Mouse (Mus musculus) cerebellum, postnatal 14 days (tissue): Measurements from ENCODE around the gene Gbf1.
A peak's percentile ranks its signal among the peaks of the same experiment; 100 is the strongest.

Experiments used
- DNase-seq, 2 experiments: peaks; one replicate each; pipeline ENCODE4 v3.0.0; 2021; ENCODE audit warnings: mixed read lengths in 2 of 2

Gene Gbf1

GRCm38 (mm10) chr19:46316846-46317545 is 164.7 kb downstream of the Gbf1 start:
- DNase-seq: peak; percentile 10 to 19

GRCm38 (mm10) chr19:46317546-46317885 is 165.2 kb downstream of the Gbf1 start:
- DNase-seq: peak; percentile 18 to 30

GRCm38 (mm10) chr19:46318031-46318471 is 165.7 kb downstream of the Gbf1 start:
- DNase-seq: peak; percentile 36 to 37

GRCm38 (mm10) chr19:46318586-46319378 is 166.5 kb downstream of the Gbf1 start:
- peak; percentile 77 to 84 for DNase-seq

- peak; percentile 10 to 16 for DNase-seq
Measured at GRCm38 (mm10) chr19:46320076-46320785, 167.9 kb downstream of the Gbf1 start.

DNA sequence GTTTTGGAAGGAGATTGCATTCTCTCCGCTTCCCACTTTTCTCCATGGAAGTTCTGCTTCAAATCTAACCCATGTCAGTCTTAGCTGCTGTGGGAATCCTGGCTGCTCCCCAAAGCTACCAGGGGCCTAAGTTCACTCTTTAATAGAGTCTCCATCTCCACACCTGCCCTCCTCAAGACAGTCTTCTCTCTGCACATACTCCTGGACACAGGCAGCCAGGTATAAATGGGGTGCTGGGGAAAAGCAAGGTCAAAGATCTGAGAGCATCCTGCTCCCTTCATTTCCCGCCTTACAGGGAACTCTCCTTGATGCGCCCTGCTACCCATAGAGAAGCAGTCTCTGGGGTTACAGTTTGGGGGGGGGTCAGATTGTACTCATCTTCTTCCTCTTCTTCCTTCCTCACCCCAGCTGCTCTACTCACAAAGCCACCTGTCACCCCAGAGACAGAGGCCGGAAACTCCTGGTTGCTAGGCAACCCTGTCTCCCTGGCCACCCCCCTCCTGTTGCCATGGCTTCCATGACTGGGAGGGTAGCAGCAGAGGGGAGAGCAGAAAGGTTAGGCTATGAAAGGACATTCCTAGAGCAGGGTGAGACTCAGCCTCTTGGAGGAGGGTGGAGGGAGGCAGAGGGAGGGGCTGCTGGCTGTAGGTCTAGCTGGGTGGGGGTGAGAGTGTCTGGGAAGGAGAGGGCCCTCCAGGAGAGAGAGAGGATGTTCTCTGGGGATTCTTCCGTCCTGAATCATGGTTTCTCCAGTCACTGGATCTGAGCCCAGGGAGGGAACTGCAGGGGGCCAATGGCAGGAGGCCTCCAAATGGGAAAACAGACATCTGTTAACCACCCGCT is 169.0 kb downstream of the Gbf1 start:
- peak; percentile 83 to 85 for DNase-seq

- peak; percentile 39 to 55 for DNase-seq
Measured at GRCm38 (mm10) chr19:46322144-46322995, 170.1 kb downstream of the Gbf1 start.

DNA sequence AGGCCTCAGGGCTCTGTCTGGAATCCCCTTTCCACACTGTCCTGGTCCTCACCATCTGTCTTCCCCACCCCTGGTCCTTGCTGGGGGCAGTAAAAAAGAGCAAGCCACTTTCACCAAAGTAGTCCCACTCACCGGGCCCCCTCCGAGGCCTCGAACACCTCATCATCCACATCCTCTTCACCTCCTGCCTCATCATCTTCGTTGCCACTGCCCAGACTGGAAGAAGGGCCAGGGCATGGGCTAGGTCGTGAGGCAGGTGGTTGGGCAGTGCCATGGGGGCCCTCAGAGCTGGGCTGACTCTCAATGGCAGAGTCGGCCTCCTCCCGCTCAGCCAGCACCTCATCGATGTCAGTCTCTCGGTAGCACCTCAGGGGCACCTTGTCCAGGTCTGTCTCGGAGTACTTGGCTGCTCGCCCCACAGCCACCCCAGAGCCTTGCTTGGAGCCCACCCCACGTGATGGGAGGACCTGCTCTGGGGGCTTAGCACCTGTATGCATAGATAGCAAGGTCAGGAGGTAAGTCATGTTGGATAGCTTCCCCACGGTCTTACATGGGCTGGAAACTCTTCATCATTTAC is 170.8 kb downstream of the Gbf1 start:
- peak; percentile 44 to 50 for DNase-seq

- DNase-seq: peak in 1 of 2 experiments; percentile 7
Measured at GRCm38 (mm10) chr19:46323716-46324115, 171.4 kb downstream of the Gbf1 start.

- peak in 1 of 2 experiments; percentile 22 for DNase-seq
Measured at GRCm38 (mm10) chr19:46324366-46324765, 172.1 kb downstream of the Gbf1 start.

GRCm38 (mm10) chr19:46324918-46325317 is 172.6 kb downstream of the Gbf1 start:
- no peak for DNase-seq

- peak; percentile 58 to 70 for DNase-seq
Measured at GRCm38 (mm10) chr19:46326019-46326755, 173.9 kb downstream of the Gbf1 start.

- peak; percentile 86 to 92 for DNase-seq
Measured at GRCm38 (mm10) chr19:46326756-46327305, 174.5 kb downstream of the Gbf1 start, which contains the start of gene Psd. Gene Psd, minus strand, starts transcription at chr19:46327156.

DNA sequence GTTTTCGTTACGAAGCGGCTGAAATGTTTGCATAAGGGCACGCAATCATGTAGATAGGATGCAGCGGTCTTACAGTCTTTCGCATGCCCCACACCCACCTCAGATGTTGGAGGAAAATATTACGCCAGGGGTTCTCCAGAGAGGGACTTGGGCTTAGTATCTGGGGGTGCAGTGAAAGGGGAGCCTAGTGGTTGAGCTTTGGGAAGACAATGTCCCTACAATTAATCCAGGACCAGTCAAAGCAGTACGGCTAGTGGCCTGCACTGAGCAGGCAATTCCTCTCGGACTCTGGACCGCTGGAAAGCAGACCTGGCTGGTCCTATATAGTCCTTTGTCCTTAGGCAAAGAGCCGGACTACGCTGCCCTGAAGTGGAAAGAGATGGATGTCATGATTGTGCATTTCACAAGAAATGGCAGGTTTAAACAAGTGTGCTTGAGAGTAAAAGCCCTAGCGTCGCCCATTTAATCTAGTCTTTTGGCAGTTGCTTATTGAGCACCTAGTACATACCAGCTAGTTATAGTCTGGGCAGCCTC is 175.3 kb downstream of the Gbf1 start:
- DNase-seq: no peak

DNA sequence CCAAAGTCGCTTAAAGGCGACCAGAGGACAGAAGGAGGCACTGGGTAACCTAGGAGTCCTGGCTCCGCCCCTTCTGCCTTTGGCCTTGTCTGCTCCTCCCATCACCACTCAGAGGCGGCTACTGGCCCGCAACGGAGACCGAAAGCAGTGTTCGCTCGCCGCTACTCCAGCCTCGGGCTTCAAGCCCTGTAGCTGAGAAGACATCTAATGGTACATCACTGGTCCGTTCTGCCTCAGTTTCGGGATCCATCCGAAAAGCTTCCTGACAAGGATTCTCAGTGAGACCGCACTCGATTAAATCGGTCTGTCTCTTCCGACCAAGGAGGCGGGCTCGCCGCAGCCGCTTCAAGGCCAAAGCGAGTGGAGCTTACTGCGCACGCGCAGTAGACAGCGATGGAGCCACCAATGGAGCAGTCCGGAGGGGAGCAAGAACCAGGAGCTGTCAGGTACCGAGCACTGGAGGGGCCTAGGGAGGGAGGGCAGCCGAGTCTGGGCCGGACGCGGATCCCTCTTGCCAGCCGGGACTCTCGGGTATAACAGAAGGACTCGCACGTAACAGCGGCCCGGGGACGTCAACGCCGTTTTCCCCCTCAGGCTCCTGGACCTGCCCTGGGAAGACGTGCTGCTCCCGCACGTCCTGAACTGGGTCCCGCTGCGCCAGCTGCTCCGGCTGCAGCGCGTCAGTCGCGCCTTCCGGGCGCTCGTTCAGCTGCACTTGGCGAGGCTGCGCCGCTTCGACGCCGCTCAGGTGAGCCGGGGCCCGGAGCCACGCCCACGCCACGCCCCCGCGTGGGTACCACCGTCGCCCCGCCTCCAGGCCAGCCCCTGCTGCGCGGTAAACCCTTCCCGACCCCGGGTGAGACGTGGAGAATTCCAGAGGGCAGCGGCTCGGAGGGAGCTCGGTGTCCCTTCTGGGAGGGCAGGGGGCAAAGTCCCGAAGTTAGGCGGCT is 176.0 kb downstream of the Gbf1 start, which contains the start of gene Fbxl15:
Gene Fbxl15 (plus strand): TSS at position 104 of the 950 bp plus-strand sequence.
- peak; percentile 95 to 99 for DNase-seq

DNA sequence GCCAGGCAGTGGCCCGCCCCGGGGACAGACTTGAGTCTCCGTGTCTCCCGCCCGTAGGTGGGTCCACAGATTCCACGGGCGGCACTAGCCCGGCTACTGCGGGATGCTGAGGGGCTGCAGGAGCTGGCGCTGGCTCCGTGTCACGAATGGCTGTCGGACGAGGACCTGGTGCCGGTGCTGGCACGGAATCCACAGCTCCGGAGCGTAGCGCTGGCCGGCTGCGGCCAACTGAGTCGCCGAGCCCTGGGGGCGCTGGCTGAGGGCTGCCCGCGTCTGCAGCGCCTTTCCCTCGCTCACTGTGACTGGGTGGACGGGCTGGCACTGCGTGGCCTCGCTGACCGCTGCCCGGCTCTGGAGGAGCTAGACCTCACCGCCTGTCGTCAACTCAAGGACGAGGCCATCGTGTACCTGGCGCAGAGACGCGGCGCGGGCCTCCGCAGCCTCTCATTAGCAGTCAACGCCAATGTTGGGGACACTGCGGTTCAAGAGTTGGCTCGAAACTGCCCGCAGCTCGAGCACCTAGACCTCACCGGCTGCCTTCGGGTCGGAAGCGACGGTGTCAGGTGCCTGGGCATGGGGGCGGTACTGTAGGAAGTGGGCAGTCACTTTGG is 176.8 kb downstream of the Gbf1 start:
- peak in 1 of 2 experiments; percentile 68 for DNase-seq

DNA sequence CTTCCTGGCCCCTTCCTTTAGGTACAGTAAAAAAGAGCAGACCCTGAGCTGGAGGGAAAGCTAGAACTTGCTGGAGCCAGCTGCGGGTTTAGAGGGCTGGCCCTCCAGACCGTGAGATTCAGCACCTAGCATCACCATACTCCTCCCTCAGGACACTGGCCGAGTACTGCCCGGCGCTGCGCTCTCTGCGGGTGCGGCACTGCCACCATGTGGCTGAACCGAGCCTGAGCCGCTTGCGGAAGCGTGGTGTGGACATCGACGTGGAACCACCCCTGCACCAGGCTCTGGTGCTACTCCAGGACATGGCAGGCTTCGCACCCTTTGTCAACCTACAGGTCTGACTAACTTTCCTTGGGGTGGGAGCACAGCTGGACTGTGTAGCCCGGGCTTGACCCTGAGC is 177.6 kb downstream of the Gbf1 start:
- DNase-seq: peak; percentile 89 to 94

DNA sequence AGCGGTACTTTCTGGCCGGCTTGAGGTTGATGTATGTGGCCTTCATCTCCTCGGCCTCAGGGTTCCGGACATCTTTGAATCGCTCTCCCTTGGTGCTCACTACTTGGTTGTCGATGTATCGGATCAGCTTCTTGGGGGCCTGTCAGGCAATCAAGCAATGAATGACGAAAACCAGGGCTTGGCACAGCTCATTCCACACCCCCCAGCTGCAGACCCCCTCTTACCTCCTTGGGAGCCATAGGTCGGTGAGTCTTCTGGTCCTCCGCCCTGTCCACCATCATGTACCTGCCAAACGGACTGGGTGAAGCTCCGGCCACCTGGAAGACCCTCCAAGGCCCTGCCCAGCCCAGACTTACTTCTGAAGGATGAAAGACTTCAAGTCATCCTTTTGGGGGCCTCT is 178.4 kb downstream of the Gbf1 start:
- no peak for DNase-seq
